23 mouse cellular contexts compared by ENCODE assay signal in genomic region chr1:89935493-89936348, GRCm38 (mm10). TPM values are rescaled to one million over a fixed set of nuclear protein-coding genes. Genes with fewer than 3 reads are reported as not detected.
A peak's percentile ranks its signal among the peaks of the same experiment; 100 is the strongest.
DNase-seq lines count a peak whose midpoint lies in the region; ATAC-seq and TF ChIP-seq lines count a peak whose summit lies in the region.
"Had no signal": no experiment of that assay in that cellular context is flagged by ENCODE, and none has a peak within 500 bp of the region (broad histone marks: within the 10 kb centered on the region; RNA-seq: fewer than 3 reads in every experiment).

No protein-coding gene starts in this region.

- H3K9me3 ChIP-seq in midbrain, embryonic 10.5 days (replicated peaks), result no peaks in the 10 kb centered on the region
- no peaks in the 10 kb centered on the region for H3K9me3 ChIP-seq in midbrain, postnatal 0 days (ENCODE audit: low read length)
- H3K9me3 ChIP-seq in embryonic facial prominence, embryonic 12.5 days, result no peaks in the 10 kb centered on the region
- no peaks in the 10 kb centered on the region; the same call in 1 of the 2 replicates for H3K9me3 ChIP-seq in limb, embryonic 11.5 days (ENCODE audit: control insufficient read depth, low read length)
- no peaks in the 10 kb centered on the region for H3K9me3 ChIP-seq in neural tube, embryonic 14.5 days (ENCODE audit: control insufficient read depth, low read length)
- H3K9me3 ChIP-seq: forebrain, embryonic 13.5 days; limb, embryonic 13.5 days; liver, embryonic 15.5 days had no signal

- no peaks in the 10 kb centered on the region for H3K36me3 ChIP-seq in midbrain, embryonic 10.5 days
- no peaks in the 10 kb centered on the region for H3K36me3 ChIP-seq in midbrain, postnatal 0 days (ENCODE audit: insufficient read depth, low read length)
- no peaks in the 10 kb centered on the region for H3K36me3 ChIP-seq in embryonic facial prominence, embryonic 12.5 days
- no peaks in the 10 kb centered on the region for H3K36me3 ChIP-seq in limb, embryonic 11.5 days (ENCODE audit: control insufficient read depth, insufficient read depth, low read length)
- H3K36me3 ChIP-seq in neural tube, embryonic 14.5 days (ENCODE audit: control insufficient read depth, insufficient read depth, low read length), result no peaks in the 10 kb centered on the region
- H3K36me3 ChIP-seq: limb, embryonic 13.5 days; liver, embryonic 15.5 days had no signal

- 0 out of 2 replicates have a peak overlapping the region, but pooled peaks have one; percentile 19 for H3K27ac ChIP-seq in midbrain, embryonic 10.5 days (replicated peaks)
- no peak overlapping the region for H3K27ac ChIP-seq in midbrain, postnatal 0 days (ENCODE audit: low read depth, low read length)
- H3K27ac ChIP-seq in embryonic facial prominence, embryonic 12.5 days, result no peak overlapping the region
- H3K27ac ChIP-seq in limb, embryonic 11.5 days (replicated peaks; ENCODE audit: low read depth, low read length), result no peak overlapping the region
- no peak overlapping the region for H3K27ac ChIP-seq in neural tube, embryonic 14.5 days (ENCODE audit: low read depth, low read length)
- H3K27ac ChIP-seq: forebrain, embryonic 13.5 days; gastrocnemius, adult 2 months; heart, adult 2 months; left cerebral cortex, adult 2 months; limb, embryonic 13.5 days; liver, embryonic 15.5 days had no signal

- no peak for TF ChIP-seq CTCF in midbrain, postnatal 0 days (IDR thresholded peaks at IDR 0.05)

- H3K27me3 ChIP-seq in midbrain, embryonic 10.5 days (ENCODE audit: low read depth, poor library complexity, severe bottlenecking), result peaks cover 100% of the 10 kb centered on the region
- peaks cover 78% of the 10 kb centered on the region for H3K27me3 ChIP-seq in midbrain, postnatal 0 days (ENCODE audit: insufficient read depth, low read length)
- peaks cover 84% of the 10 kb centered on the region for H3K27me3 ChIP-seq in embryonic facial prominence, embryonic 12.5 days
- H3K27me3 ChIP-seq in limb, embryonic 11.5 days (ENCODE audit: control insufficient read depth, insufficient read depth, low read length), result peaks cover 85% of the 10 kb centered on the region
- H3K27me3 ChIP-seq in neural tube, embryonic 14.5 days (ENCODE audit: control insufficient read depth, insufficient read depth, low read length), result peaks cover 18% of the 10 kb centered on the region

- WGBS in midbrain, embryonic 10.5 days, result under 1% methylated on average over 29 of the region's 29 CpGs
- 3% methylated on average over 29 of the region's 29 CpGs for WGBS in midbrain, postnatal 0 days
- WGBS in embryonic facial prominence, embryonic 12.5 days, result 1% methylated on average over 29 of the region's 29 CpGs
- under 1% methylated on average over 29 of the region's 29 CpGs for WGBS in limb, embryonic 11.5 days
- 2% methylated on average over 29 of the region's 29 CpGs for WGBS in neural tube, embryonic 14.5 days

- no peak overlapping the region for H3K4me2 ChIP-seq in midbrain, postnatal 0 days (ENCODE audit: low read depth, low read length, poor library complexity, severe bottlenecking)
- H3K4me2 ChIP-seq in embryonic facial prominence, embryonic 12.5 days (replicated peaks), result peak overlapping the region; percentile 15; the same call in 1 of the 2 replicates
- no peak overlapping the region for H3K4me2 ChIP-seq in limb, embryonic 11.5 days (ENCODE audit: low read depth, severe bottlenecking)
- peak overlapping the region; percentile 19 for H3K4me2 ChIP-seq in neural tube, embryonic 14.5 days (ENCODE audit: low read depth, low read length)
- H3K4me2 ChIP-seq: forebrain, embryonic 13.5 days; limb, embryonic 13.5 days; liver, embryonic 15.5 days had no signal

- peak overlapping the region; percentile 28 for H3K4me3 ChIP-seq in midbrain, embryonic 10.5 days
- H3K4me3 ChIP-seq in midbrain, postnatal 0 days (ENCODE audit: low read depth, low read length), result no peak overlapping the region
- no peak overlapping the region for H3K4me3 ChIP-seq in embryonic facial prominence, embryonic 12.5 days
- H3K4me3 ChIP-seq in limb, embryonic 11.5 days (ENCODE audit: low read depth, low read length), result no peak overlapping the region
- H3K4me3 ChIP-seq in neural tube, embryonic 14.5 days (ENCODE audit: low read depth, low read length), result no peak overlapping the region
- H3K4me3 ChIP-seq: forebrain, embryonic 13.5 days; gastrocnemius, adult 2 months; heart, adult 2 months; left cerebral cortex, adult 2 months; limb, embryonic 13.5 days; liver, embryonic 15.5 days had no signal

- peak; percentile 48 for DNase-seq in midbrain, embryonic 10.5 days (ENCODE audit: low spot score)
- DNase-seq in midbrain, postnatal 0 days (ENCODE audit: low spot score), result no peak
- peak; percentile 52 for DNase-seq in limb, embryonic 11.5 days (ENCODE audit: low spot score)
- no peak for DNase-seq in adrenal gland, adult (ENCODE audit: inconsistent age in 2 of 2, low spot score in 1 of 2)
- no peak for DNase-seq in gastrocnemius, adult 18-20 months (ENCODE audit: low spot score)
- DNase-seq in cerebellum, adult 18-20 months, result no peak
- DNase-seq: adrenal gland, postnatal 10 days; cerebellum, adult 8-10 months; gastrocnemius, adult 2 months; heart, adult 2 months; heart, postnatal 10 days; kidney, postnatal 10 days; lung, postnatal 10 days; right cerebral cortex, postnatal 14 days had no signal

- H3K4me1 ChIP-seq in midbrain, embryonic 10.5 days, result peaks cover 66% of the 10 kb centered on the region
- peaks cover 3% of the 10 kb centered on the region for H3K4me1 ChIP-seq in midbrain, postnatal 0 days (ENCODE audit: insufficient read depth, low read length)
- peaks cover 25% of the 10 kb centered on the region for H3K4me1 ChIP-seq in embryonic facial prominence, embryonic 12.5 days
- H3K4me1 ChIP-seq in limb, embryonic 11.5 days (ENCODE audit: control insufficient read depth, insufficient read depth, low read length), result peaks cover 26% of the 10 kb centered on the region
- H3K4me1 ChIP-seq in neural tube, embryonic 14.5 days (ENCODE audit: control insufficient read depth, insufficient read depth, low read length), result peaks cover 9% of the 10 kb centered on the region

- ATAC-seq in midbrain, postnatal 0 days (ENCODE audit: low FRiP score), result no peak
- no peak for ATAC-seq in embryonic facial prominence, embryonic 12.5 days (ENCODE audit: insufficient number of reproducible peaks, insufficient read depth, low FRiP score, low TSS enrichment)
- ATAC-seq in limb, embryonic 11.5 days (ENCODE audit: insufficient number of reproducible peaks, low FRiP score, low TSS enrichment, low read depth), result no peak
- no peak for ATAC-seq in neural tube, embryonic 14.5 days (ENCODE audit: low read depth)
- ATAC-seq: forebrain, embryonic 13.5 days had no signal

- no peak overlapping the region for H3K9ac ChIP-seq in midbrain, postnatal 0 days (replicated peaks; ENCODE audit: low read length, poor library complexity, severe bottlenecking)
- no peak overlapping the region; the same call in 1 of the 2 replicates for H3K9ac ChIP-seq in embryonic facial prominence, embryonic 12.5 days
- no peak overlapping the region for H3K9ac ChIP-seq in limb, embryonic 11.5 days (ENCODE audit: low read length)
- H3K9ac ChIP-seq in neural tube, embryonic 14.5 days (replicated peaks; ENCODE audit: low read depth, low read length), result no peak overlapping the region
- H3K9ac ChIP-seq: forebrain, embryonic 13.5 days; limb, embryonic 13.5 days; liver, embryonic 15.5 days had no signal

RNA-seq across cellular contexts. Expression of gene Gbx2, which starts 4.7 kb away (rescaled TPM):
- polyA plus RNA-seq in midbrain, embryonic 10.5 days (2016; fragmentation: Nextera tagmentation; extraction: Ambion mirVana), result 3.6 and 4.6 TPM in 2 replicates
- 9.9 and 10.8 TPM in 2 replicates for total RNA-seq in midbrain, postnatal 0 days (2014; rRNA removed)
- 15.2 and 22.8 TPM in 2 replicates for polyA plus RNA-seq in midbrain, postnatal 0 days (2015; fragmentation: Nextera tagmentation; extraction: Ambion mirVana)
- 2.2 and 3.1 TPM in 2 replicates for polyA plus RNA-seq in embryonic facial prominence, embryonic 12.5 days (2016; fragmentation: Nextera tagmentation; extraction: Ambion mirVana)
- 1.3 and 1.6 TPM in 2 replicates for polyA plus RNA-seq in limb, embryonic 11.5 days (2014; fragmentation: Nextera tagmentation; extraction: Ambion mirVana)
- 25.4 and 30.9 TPM in 2 replicates for polyA plus RNA-seq in neural tube, embryonic 14.5 days (2014; fragmentation: Nextera tagmentation; extraction: Ambion mirVana)
- under 1 TPM; 0.24 to 0.68 TPM for total RNA-seq in gastrocnemius, adult 18-20 months (2021)
- total RNA-seq: adrenal gland, postnatal 10 days; heart, postnatal 10 days; neutrophil, adult 5-6 weeks had no signal
- polyA plus RNA-seq: intestine, embryonic 14.5 days; urinary bladder, adult 2 months had no signal

Comparison
In these comparisons a context has a peak if more than half of its experiments do, and no peak if none do; other contexts are left out.
1. DNase-seq: peak in midbrain, embryonic 10.5 days (single experiment) and limb, embryonic 11.5 days (single experiment); none in midbrain, postnatal 0 days (single experiment), adrenal gland, adult (0 of 2), gastrocnemius, adult 18-20 months (single experiment) and cerebellum, adult 18-20 months (0 of 2).
2. H3K4me2 ChIP-seq: peak in embryonic facial prominence, embryonic 12.5 days (single experiment) and neural tube, embryonic 14.5 days (single experiment); none in midbrain, postnatal 0 days (single experiment) and limb, embryonic 11.5 days (single experiment).